Mouse (Mus musculus) gastrocnemius, postnatal 14 days (tissue): ENCODE data around the gene Lmntd2. TPM values are rescaled to one million over a fixed set of nuclear protein-coding genes. Genes with fewer than 3 reads are reported as not detected.
A peak's percentile ranks its signal among the peaks of the same experiment; 100 is the strongest.

Source experiments
- DNase-seq: peaks from one replicate; pipeline ENCODE4 v3.0.0; 2021; ENCODE audit warnings: mixed read lengths
- intact Hi-C: fragments of 180-260 bp; cut with DNase I; formaldehyde crosslinking; loops from one replicate; pipeline ENCODE4 v1.15.1; 2025; ENCODE audit warnings: low total_unique reads
- total RNA-seq, 2 experiments: library from RNA; stranded (reverse); gene quantifications; 2 replicates each; pipeline ENCODE4 v1.2.3; 2021

The Lmntd2 gene
- total RNA-seq, 2 experiments from 2014 or later = not detected

DNA sequence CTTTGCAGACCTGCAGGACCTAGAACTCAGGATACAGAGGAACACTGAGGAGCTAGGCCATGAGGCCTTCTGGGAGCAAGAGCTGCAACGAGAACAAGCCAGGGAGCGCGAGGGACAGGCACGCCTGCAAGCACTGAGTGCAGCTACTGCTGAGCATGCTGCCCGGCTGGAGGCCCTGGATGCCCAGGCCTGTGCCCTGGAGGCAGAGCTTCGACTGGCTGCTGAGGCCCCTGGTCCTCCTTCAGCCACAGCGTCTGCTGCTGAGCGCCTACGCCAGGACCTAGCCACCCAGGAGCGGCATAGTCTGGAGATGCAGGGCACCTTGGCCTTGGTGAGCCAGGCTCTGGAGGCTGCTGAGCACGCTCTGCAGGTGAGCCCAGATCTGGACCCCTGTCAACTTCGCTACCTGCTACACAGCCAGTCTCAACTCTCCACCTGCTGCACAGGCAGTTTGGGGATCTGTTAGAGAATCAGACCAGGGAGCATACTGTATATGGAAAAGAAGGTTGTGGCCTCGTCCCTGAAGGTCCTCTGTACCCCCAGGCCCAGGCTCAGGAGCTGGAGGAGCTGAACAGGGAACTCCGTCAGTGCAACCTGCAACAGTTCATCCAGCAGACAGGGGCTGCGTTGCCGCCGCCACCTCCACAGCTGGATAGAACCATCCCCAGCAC, 3.6 kb upstream of the Lmntd2 start:
- intact Hi-C loops = no loop called here
- no peak for DNase-seq

DNA sequence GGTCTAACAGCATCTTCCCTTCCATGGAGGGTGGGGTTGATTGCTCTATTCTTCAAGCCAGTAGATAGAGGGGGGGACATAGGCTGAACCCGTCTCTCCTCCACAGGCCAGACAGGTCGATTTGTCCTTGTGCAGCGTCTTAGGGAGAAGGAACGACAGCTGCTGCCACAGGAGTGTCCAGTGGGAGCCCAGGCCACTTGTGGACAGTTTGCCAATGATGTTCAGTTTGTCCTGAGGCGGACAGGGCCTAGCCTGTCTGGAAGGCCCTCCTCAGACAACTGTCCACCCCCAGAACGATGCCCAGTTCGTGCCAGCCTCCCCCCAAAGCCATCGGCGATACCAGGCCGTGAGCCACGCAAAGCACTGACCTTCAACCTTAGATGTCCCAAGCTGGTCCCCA, 3.0 kb upstream of the Lmntd2 start:
- intact Hi-C loops = no loop called here

DNA sequence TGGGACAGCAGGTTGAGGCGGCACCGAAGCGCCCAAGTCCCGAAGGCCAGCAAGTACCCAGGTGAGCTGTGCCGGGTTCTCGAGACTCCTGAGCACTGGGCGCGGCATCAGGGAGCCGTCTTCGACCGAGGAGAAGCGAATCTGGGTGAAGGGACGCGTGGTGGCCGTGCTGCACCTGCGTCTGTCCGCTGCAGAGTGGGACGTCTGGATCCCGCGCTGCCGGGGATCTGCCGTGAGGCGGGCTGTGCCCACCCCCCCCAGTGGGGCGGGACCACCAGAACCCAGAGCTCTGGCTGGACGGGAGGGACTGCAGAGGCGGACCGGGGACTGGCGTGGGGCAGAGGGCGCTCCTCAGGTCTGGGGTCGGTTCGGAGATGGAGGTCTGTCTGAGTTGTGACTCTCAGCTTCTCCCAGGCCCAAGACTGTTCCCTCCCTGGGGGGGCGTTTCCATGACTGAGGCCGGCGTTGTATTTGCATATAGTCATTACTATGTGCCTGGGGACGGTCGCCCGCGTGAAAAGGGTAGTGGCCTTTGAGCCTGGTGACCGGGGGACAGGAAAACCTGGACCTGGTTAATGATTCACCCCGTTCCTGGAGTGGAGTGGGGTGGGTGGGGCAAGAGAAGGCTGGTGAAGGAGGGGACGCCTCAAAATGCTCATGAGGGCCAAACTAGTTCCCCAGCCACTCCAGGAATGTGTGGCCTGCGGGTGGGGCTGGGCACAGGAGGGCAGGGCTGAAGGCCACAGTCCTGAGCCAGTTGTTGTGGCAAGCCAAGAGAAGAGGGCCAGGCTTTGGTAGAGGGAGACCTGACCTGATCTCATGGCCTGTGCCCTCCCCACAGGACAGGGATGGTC, 2.2 kb upstream of the Lmntd2 start:
- DNase-seq = peak; percentile 28

More for the DNA sequence above, 3.0 kb upstream of the Lmntd2 start:
- DNase-seq = no peak

DNA sequence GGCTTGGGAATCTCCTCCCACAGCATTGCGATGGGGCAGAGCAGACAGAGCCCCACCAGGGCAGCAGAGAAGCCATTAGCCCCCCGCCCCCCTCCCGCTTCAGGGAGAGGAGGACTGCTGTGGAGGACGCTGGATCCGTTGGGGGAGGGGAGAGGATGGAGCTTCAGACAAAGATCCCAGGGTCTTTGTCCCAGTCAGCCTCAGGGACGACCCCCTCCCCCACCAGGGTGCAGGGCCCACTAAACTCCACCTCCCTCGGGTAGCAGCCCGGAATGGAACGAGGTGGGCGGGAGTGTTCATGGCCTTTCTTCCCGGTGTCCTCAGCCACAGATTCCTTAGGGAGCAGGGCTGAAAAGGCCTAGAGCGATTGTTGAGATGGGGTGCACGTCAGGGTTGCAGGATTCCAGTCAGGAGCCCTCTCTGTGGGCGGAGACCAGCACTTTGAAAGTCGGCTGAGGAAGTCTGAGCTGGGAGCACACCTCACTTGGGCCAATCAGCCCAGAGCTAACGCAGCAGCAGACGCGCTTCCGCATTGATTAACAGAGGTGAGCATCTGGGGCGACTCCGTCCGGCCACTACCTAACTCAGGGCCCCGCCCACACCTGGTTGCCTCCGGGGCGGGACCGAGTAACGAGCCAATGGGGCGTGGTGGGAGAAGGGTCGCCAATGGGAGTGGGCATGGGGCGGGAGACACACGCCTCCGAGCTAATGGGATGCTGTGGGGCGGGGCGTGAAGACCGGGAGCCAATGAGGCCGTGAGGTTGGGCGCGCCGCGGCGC, 1.4 kb upstream of the Lmntd2 start, which contains the start of gene Rassf7:
Gene Rassf7 (plus strand): TSS at position 760 of the 779 bp plus-strand sequence.
- peak; percentile 85 for DNase-seq
- intact Hi-C loops = no loop called here

More for the DNA sequence above, 2.2 kb upstream of the Lmntd2 start:
- intact Hi-C loops = no loop called here

DNA sequence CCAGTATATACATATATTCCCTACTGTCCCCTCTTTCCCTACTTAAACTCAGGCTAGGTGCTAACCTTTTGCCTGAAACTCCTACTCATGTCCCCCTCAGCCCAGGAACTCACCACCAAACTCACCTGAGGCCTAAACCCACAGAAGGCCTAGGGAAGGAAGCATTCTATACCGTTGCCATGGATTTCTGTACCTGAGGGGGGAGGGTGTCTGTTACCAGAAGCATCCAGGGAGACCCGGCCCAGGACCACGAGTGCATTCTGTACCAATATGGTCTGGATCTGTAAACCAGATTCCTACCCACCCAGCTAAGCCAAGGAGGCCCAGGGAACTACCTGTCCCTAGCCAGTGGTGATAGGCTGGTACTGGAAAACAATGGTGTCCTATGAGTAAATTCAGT, 430 bp upstream of the Lmntd2 start:
- DNase-seq = no peak
- intact Hi-C loops = no loop called here

DNA sequence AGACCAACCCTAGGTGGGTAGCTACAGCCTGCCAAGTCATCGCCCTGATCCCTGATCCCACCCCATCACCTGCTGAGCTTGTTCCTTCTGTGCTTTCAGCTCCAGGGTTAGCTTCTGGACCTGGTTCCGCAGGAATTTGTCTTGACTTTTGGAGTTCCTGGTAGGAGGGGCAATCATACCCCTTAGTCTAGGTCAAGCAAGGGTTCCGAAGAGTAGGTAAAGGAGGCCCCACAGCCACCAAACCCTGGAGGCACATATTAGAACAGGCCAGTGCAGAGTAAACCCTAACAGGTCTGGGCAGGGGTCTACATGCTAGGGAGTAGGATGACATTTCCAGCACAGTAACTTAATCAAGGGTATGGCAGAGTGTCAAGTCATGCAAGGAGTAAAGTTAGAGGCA, 747 bp downstream of the Lmntd2 start:
- DNase-seq = no peak
- intact Hi-C loops = no loop called here

DNA sequence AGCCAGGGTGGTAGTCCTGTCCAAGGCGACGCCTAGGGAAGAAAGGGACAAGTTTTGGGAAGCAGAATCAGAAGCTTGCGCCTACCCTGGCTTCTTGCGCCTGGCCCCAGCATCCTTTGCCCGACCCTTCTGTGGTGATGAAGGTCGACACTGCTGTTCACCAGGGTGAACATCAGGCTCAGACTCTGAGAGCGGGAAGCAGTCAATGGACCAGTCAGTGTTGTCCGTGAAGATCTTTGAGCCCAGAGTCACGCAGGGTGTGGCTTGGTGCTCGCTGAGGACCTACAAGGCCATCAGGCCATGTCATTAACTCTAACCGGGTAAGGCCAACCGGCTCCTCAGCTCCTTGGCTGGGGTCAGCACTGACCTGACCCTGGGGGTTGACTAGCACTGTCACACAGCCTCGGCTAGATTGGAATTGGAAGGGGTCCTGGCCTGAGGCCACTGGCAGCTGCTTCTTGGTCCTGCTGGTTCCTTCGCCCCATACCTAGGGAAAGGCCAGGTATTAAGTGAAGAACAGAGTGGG, 3.2 kb downstream of the Lmntd2 start:
- DNase-seq = no peak
- intact Hi-C loops = no loop called here

DNA sequence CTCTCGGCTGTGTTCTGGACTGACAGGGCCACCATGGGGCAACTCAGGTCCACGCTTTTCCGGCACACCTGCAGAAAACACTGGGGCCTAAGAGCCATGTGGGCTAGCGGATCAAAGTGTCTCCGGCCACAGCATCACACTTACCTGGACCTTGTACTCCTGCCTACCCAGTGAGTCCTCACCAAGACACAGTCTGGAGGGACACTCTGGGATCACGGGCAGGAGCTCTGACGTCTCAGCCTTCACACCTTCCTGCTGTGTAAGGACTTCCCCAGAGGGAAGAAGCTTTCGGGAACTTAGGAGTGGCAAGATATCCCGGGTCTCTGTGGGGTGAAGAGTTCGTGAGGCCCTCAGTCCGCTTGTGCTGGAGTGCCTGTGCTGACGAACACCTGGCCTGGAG, 3.7 kb downstream of the Lmntd2 start:
- intact Hi-C loops = no loop called here
- DNase-seq = no peak

DNA sequence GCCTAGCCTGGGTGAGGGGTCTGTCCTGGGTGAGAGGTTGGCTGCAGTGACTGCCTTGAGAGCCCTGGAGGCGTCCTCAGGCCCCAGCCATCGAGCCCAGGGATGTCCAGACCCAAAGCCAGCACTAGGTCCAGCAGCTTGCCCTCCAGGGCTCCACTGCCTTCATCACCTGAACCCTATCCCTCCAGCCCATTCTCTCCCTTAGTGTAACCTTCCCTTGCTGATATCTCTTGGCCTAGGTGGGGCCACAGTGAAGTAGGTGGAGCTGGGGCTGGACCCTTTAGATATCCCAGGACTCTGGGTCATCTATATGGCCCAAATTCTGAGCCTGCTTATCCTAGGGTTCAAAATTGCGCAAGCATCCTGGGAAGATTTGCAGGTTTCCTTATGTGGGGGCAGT, 4.4 kb downstream of the Lmntd2 start:
- no peak for DNase-seq
- intact Hi-C loops = no loop called here

DNA sequence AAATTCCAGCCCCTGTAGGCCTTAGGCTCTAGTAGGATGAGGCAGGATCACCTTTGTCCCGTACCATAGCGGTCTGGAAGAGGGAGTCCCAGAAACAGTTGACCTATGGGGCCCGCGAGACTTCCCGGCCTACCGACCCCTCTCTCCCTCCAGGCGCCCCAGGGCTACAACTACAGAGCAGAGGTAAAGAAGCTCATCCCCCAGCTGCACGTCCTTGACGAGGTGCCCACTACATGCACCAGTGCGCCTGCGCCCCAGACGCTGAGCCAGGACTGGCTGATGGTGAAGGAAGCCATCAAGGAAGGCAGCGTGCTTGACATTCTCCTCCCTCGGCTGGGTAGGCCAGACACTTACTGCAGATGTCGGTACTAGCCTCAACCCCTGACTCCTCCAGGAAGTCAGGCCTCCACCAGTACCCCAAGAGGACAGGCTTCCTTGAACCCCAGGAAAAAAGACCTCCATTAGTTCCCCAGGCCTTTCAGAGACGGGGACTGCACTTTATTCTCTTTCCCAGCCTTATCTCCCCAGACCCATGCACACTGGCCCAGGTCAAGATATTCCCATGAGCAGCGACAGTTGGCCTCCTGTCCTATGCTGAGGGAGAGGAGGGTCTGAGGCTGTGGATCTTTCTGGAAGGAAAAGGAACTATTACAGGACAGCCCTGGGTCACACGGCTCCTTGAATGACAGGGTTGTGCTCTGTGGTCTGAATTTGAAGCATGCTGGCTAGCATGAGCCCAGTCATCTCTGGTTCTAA, 7.5 kb downstream of the Lmntd2 start:
- no peak for DNase-seq
- intact Hi-C loops = no loop called here

DNA sequence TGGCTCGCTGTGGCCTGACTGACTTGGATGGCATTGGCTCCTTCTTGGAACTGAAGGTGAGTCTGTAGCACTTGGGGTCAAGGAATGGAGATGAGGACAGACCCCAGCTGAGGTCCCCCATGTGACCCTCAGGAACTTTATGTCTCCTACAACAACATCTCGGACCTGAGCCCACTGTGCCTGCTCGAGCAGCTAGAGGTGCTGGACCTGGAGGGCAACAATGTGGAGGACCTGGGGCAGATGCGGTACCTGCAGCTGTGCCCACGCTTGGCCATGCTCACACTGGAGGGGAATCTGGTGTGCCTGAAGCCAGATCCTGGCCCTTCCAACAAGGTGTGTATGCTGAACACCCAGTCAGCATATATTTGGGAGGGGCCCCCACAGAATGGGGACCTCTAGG, 8.4 kb downstream of the Lmntd2 start:
- DNase-seq = no peak
- intact Hi-C loops = no loop called here

DNA sequence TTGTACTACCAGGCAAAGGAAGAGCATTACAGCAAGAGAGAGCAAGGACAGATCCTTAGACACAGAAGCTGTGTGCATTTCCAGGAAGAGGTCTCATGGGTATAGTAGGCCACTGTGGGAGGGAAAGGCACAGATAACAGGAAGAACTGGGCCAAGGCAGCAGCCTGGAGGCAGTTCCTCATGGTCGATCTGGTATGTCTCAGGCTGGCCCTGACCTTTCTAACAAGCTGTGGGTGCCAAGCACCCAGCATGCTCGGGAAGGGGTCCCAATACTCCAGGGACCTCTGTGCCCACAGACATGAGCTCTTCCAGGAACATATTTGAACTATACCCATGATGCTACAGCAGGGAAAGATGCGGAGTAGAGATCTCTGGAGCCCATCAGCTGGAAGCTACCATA, 9.3 kb downstream of the Lmntd2 start:
- DNase-seq = no peak
- intact Hi-C loops = no loop called here

DNA sequence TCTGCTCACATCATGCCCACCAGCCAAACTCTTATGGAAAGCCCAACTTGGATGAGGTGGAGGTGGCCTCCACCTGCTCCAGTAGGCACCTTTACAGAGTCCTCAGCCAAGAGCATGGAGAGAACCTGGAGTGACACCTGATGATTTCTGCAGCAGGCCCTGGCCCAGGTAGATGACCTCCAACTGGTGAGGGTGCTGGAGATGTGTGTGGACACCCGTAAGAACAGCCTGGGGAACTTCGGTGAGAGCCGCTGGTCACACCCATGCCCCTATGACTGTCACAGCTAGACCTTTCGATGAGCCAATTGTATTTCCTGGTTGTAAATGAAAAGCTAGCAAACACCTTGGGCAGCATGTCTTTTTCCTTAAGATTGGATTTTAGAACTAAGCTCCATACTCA, 15.8 kb downstream of the Lmntd2 start:
- no peak for DNase-seq

DNA sequence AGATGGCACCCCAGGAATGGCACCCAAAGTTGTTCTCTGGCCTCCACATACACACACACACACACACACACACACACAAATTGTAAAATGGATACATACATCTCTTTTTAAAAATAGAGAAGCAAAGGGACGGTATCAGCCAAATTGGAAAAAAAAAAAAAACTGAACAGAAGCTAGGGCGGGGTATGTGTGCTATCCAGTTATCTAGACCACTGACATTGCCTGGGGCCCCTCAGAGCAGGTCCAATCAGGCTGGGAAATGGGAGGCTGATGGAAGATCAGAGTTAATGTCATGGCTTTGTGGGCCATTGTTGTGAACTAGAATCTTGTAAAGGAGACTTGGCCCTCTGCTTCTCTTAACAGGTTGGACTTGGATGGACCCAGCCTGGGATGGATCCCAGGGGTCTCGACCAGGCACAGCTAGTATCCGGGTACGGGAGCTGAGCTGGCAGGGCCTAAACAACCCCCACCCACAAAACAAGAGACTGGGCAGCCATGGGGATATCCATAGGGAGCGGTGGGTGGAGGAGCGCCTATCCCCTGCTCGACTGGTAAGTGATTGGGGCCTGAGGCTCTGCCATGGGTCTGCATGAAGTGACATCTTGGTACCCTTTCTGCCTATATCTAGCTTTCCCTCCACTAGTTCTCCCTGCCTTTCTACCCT, 17.1 kb downstream of the Lmntd2 start:
- intact Hi-C loops = no loop called here
- DNase-seq = no peak

More for the DNA sequence above, 15.8 kb downstream of the Lmntd2 start:
- intact Hi-C loops = no loop called here

DNA sequence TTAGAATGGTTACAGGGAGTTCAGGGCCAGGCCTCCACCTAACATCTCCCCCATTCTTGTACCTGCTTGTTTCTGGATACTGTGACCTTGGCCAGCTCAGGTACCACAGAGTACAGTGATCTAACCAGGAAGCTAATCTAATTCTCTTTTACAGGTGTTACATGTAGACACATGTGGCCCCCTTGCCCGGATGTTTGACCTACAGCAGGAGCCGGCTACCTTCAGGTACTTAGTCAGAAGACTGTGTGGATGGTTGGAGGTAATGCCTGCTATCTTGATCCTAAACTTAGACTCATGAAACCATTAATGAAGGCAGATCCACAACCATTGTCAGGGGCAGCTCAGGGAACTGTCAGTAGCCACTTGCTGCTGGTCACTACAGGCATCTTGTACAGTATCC, 18.1 kb downstream of the Lmntd2 start:
- intact Hi-C loops = no loop called here

DNA sequence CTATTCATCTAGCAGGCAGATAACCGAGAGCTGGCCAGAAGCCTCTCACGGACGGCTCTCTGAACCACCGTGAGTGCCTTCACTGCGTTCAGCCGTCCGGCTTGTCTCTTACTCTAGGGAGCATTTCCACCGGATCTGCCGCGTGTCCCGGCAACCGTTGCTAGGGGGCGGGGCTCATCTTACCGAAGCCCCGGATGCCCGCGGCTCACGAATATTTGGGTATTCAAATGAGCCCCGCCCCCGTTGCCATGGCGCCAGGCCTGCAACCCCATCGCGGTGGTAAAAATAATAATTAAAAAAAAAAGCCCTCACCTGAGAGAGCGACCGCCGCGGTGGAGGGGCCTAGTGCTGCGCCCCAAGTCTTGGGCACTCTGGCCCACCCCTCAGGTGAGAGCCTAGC, 19.1 kb downstream of the Lmntd2 start:
- peak; percentile 85 for DNase-seq
- intact Hi-C loops = no loop called here

More for the DNA sequence above, 18.1 kb downstream of the Lmntd2 start:
- no peak for DNase-seq

DNA sequence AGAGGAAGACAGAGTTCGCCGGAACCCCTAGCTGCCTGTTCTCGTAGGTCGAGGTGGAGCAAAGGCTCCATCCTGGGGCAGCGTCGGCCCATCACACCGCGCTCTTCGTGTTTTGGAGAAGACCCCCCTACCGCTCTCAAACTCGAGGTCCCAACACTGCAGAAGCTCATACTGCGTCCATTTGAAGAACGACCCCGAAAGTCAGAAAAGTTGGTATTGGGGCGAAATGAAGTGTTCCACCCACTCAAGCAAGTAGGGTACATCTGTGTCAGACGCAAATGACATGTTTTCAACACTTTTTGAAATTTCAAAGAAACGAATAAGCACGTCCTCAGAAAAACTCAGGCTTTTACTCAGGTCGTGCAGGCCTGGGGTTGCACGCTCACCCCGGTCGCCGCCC, 19.5 kb downstream of the Lmntd2 start:
- intact Hi-C loops = no loop called here
- no peak for DNase-seq

DNA sequence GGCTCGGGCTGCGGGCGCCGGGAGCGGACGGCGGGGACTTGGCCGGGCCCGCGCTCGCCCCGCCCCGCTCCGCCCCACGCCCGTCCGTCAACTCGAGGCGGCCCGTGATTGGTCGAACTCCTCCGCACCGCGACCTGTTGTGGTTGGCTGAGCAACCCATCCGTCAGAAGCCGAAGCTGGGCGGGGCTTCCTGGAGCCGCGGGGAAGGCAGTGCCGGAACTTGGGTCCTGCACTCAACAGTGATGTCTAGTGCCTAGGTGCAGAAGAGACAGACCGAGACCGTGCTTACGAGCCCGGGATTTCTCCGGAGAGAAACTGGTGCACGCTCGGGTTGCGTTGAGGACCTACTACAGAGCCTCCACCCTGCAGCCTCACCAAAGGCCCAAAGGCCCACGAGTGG, 19.9 kb downstream of the Lmntd2 start, which contains the start of the genes Hras and Lrrc56:
Gene Hras (minus strand): TSS at position 58 of the 400 bp plus-strand sequence.
Gene Lrrc56 (plus strand): TSS at position 210 of the 400 bp plus-strand sequence.
- intact Hi-C loops = no loop called here
- peak; percentile 98 for DNase-seq
